Mouse (Mus musculus) adrenal gland, postnatal 36 days (tissue): ENCODE measurements around the gene Kcnip4. TPM values are rescaled to one million over a fixed set of nuclear protein-coding genes. Genes with fewer than 3 reads are reported as not detected.
A peak's percentile ranks its signal among the peaks of the same experiment; 100 is the strongest.

ENCODE experiments used
- DNase-seq, 2 experiments: peaks; one replicate each; pipeline ENCODE4 v3.0.0; 2021; ENCODE audit warnings: mixed read lengths in 1 of 2
- long read RNA-seq, 2 experiments: library from polyadenylated mRNA; stranded (forward); transcript quantifications; one replicate each; pipeline ENCODE4 v2.0.0; 2021; ENCODE audit warnings: borderline sequencing depth in 2 of 2
- total RNA-seq, 2 experiments: library from RNA; stranded (reverse); gene quantifications; 2 replicates each; pipeline ENCODE4 v1.2.3; 2021

Gene Kcnip4
- 1 to 10 TPM; 2.1 to 2.2 TPM for total RNA-seq
- long read RNA-seq, experiment 1, partial matches to known transcripts = 6 of 8 reads
- long read RNA-seq, experiment 1, other reads (novel, unspliced or antisense) = 2 of 8 reads
- long read RNA-seq, experiment 2, partial matches to known transcripts = 1 of 2 reads
- long read RNA-seq, experiment 2, other reads (novel, unspliced or antisense) = 1 of 2 reads

DNA sequence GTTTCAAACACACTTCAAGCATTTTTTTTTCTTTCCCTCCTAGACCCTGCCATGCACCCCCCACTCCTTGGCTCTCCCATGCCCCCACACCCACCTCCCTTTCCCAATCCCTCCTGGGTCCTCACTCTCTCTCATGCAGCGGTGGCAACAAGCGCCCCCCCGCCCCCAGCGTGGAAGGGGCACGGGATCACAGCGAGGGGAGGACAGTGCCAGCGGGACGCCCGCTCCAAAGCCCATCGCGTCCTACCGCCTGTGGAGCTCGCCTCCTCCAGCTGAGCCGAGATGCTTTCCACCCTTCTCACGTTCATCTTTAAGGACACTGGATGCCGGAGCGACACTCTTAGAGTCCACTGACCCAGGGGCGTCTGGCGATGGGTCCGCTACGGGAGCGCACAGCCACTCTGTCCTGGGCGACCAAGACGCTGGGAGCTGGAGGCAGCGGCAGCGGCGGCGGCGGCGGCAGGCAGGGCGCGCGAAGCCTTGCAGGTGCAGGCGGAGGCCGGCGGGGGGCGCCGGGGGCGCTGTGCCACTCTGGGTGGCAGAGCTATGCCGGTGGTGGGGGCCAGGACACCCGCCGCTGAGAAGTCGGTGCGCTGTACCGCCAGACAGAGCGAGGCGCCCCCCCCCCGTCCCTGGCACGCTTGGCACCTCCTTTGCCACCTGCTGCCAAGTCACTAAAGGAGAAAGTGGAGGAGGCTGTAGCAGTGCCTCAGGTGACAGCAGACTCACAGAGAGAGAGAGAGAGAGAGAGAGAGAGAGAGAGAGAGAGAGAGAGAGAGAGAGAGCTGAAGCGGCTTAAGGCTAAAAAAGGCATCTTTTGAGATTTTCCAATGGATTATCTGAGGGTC, at the start of gene Kcnip4:
Kcnip4 (minus strand) TSS at position 514 of the 848 bp plus-strand sequence.
- peak; percentile 32 to 71 for DNase-seq

DNA sequence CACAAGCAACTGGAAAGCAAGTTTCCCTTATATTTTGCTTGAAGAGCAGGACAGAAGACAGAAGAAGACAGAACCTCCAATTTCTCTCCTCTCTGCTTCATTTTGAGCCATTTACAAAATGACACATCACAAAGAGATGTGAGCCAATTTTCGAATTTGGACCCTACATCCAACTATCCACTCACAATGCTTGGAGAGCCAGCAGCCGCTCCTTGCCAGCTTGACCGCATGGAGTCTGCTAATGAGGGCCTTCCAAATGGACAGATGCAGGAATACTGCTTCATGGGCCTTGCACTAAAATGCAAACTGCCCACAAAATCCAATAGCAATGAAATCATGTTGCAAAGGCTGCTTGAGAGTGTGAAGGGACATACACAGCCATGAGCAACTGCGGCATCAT, 47.2 kb upstream of the Kcnip4 start:
- DNase-seq = no peak

DNA sequence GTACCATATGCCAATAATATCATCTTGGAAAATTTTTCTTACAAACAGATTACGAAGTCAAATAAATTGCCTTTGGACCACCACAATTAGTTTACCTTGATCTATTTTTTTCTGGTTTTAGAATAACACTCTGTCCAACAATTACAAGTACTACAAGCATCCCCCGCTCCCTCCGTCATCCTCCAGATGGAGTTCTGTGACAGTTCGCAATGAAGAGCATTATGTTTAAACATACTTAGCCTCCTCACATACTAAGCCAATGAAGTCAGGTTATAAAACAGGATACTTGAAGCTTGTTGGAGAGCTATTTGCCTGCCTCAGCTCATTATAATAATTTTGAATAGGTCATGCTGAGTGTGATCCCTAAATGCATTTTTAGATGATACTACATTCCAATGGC, 39.0 kb upstream of the Kcnip4 start:
- no peak for DNase-seq

DNA sequence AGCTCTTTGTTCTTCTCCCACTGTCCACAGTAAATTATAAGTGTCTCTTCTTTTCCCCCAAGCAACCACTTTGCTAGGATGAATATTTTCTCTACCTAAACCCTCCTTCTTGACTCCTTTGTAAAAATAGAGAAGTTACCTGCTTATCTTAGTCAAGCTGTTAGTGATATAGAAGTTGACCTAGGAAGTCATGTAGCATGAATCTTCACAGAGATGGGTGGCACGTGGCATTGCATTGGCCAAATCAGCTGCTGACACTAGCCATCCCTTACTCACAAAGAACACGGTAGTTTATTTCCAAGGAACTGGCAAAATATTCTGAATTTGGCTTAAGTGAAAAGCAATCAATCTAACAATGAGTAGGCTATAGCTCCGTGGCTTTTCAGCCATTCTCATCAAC, 32.7 kb upstream of the Kcnip4 start:
- no peak for DNase-seq

DNA sequence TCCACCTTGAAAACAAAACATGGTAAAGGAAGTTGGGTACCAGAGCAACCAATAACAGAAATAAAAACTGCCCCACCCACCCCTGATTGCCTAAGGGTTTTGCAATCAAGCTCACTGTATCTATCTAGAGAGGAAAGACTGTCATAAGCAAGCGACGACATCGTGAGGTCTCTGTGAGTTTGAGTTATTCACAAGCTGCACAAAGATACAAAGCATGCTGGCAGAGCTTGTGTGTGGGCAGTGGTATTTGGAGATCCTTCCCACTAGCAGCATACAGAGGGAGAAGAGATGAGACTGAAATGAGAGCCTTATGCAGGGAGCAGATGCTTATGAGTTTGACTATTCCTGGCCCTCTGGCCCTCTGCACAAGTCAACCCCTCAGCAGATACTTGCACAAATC, 23.2 kb upstream of the Kcnip4 start:
- DNase-seq = no peak

DNA sequence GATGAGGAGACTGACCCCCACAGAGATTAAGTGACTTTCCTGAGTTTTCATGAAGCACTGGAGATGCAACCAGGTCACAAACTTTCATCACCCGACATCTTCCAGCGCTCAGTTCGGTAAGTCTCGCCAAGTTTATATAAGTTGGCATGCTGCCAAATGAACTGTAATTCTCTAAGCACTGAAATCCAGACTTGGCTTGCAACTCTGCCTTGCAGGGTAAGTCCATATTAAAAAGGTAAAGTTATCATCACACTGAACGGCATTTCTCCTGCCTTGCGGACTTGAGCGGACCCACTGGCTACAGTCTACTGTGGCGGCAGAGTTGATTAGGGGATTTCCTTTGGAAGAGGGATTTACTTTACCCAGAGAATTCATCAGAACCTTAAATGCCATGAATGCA, 4.7 kb upstream of the Kcnip4 start:
- no peak for DNase-seq

DNA sequence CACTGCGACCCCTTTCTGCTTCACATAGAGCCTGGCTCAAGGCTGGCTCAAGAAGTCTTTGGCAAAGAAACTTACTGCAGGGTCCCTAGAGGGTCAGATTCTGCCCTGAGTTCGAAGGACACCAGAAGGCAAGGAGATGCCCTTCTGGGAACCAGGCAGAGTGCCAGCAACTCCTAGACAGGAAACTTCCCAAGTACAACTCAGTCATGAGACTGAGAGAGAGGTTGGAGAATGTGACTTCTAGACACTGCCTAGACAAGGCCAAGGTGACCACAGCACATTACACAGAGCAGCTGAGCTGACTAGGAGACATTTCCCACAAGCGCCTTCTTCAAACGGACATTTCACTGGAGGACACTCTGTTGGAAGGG, 520 bp upstream of the Kcnip4 start:
- no peak for DNase-seq

DNA sequence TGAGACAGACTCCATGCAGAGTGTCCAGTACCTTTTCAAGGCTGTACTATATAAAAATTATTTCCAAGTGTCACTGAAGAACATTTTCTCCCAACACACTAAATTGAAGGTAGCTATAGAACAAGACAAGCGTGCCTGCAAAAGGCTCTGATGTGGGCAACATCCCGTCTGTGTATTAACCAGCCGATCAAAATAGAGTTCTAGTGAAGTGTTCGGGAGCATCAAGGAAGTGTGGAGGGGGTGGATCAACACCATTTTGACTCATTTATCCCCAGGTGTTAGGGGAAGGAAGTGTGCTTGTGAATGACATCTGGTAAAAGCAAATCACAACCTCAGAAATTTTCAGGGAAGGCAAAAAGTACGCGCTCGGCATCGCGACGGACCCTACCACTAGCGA, 712 bp downstream of the Kcnip4 start:
- no peak for DNase-seq

DNA sequence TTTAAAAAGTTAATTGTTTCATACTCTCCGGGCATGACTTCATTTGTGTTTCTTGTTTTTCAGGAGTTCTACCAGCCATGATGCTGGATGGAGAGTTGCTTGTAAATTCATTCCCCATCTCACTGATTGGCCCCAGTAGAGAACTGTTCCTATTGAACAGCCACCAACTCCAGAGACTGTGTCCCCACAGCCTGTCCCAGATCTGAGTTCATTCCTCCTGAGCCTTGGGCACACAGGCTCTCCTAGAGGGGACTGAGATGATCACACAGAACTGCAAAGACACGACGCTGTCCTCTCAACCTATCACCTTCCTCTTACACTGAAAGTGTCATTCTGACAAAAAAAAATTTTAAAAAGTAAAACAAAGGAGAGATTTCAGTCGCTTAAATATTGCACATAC, 1.7 kb downstream of the Kcnip4 start:
- no peak for DNase-seq

DNA sequence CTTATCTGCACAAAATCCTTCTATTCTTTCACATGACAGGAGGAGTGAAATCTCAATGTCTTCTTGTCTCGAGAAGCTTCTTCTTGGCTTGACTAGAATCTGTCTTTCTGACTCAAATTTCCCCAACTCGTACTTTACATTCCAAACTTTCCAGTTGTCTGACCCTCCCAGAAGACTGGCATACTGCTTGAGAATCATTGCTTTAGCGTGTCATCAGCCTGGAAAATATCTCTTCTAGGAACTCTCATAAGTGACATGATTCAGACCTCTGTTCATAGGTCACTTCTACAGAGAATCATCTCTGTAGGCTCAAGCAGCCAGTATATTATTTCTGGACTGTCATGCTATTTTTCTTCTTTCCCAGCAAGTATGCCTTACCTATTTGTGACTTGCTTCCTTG, 26.0 kb downstream of the Kcnip4 start:
- DNase-seq = no peak

DNA sequence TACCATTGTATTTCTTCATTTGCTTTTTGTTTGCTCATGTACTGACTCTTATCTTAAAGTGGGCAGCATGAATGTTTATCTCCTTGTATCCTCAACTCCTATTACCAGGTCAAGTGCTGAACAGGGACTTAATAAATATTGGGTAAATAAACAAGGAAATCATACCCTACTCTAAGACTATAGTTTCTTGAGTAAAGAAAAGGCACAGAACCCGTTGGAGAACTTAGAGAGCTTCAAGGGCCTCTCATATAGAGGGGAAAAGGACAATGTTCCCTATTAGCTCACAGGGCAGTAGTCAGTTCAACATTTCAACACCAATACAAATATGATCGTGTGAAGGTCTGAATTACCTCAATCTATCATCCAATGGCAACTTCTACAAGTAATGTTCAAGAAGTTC, 37.4 kb downstream of the Kcnip4 start:
- no peak for DNase-seq

DNA sequence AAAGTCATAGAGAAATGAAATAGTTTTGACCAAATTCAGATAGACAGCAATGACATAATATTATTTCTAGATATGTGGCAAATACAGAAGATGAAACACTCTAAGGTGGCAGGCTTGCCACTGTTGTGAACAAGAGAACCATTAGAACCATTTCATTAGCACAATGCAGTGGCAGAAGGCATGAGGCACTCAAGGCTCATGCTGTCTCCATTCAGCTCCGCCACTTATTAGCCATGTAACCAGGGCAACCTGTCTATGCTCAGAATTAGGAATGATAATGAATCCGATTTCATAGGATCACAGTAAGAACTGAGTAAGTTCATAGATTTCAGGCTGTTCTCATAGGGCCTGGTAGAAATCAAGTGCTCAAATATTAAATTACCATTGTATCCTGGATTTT, 54.0 kb downstream of the Kcnip4 start:
- no peak for DNase-seq

DNA sequence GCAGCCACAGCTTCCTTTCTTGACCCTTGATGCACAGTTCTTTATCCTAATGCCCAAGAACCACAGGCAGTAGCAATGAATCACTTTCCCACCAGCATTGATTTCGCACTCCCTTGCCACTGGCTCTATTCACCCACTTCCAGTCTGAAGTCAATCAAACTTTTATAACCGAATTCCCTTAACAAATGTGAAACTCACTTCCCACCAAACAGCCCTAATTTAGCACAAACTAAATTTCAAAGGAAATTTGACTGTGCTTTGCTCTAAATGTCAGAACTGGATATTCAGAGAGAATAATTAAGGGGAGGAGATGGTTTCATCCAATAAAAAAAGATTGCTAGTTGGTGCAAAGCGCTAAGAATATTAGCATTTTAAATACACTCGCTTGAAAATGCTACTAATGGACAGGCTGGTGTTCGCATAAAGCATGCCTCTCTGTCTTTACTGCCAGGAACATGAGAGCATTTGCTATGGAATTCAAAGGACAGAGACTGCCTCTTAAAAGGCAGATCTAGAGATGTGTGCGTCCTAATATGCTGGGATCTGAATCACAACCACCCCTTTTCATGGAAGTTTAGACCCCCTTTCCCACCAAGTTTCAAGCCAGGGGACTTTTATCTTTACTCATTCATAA, 63.9 kb downstream of the Kcnip4 start:
- DNase-seq = no peak

DNA sequence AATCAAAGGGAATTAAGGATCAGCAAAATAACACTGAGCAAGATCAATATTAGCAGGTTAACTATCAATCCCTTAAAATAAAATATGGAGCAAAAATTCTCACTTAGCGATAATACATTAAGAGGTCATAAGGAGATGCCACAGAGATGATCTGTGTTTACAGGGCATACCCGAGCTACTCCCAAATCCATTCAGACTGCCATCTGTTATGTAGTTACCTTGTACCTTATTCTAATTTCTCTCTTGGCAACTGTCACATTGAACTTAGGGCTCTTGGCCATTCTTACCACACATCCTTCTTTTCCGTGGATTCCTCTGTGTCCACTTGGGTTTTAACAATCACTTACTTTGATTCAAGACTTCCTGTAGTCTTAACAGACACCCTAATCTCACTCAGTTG, 71.6 kb downstream of the Kcnip4 start:
- DNase-seq = no peak

DNA sequence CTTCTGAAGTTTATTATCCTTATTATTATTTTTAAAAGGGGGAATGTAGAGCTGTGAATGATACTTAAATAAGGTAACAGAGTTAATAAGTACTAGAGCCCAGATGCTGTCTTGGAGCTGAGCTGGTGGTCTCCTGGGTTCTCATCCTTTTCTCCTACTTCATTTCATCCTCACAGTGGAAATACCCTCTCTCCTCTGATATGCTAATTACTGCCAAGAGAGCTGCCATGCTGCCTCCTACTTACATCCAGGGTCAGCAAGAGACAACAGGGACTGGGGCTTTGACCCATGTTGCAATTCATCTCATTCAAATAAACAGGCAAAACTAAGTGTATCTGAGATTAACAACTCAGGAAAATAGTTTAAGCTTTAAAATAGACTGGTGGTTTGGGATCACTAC, 73.4 kb downstream of the Kcnip4 start:
- no peak for DNase-seq

DNA sequence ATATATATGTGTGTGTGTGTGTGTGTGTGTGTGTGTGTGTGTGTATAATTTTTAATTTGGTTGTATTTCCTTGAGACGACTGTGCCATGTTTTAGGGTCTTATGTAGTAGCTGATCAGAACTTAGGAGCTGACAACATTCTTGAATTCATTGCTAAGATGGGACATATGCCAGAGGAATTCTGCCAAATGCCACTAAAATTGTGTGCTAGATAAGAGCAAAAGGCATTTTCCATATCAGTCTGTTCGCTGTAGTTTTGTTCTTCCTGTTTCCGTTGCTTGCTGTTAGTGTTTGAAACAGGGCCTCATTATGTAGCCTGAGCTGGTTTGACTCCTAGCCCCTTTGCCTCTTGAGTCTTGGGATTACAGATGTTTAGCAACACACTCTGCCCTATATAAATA, 73.8 kb downstream of the Kcnip4 start:
- DNase-seq = no peak

DNA sequence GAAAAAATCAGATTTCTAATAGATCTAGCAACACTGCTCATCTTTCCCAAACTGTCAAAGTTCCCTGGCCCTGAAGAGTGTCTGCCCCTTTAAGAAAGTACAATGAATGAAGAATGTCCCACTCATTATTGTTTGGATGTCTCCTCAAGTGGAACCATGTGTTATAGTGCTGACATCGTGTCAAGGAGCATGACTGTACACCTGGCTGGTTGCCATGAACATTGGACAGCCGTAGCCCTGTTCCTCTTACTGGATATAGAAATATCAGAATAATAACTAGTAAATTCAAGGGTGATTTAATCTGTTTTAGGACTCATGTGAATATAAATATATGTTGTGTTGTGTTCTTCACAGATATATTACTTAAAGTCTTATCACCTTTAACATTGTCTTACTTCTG, 87.5 kb downstream of the Kcnip4 start:
- peak; percentile 1 to 41 for DNase-seq

DNA sequence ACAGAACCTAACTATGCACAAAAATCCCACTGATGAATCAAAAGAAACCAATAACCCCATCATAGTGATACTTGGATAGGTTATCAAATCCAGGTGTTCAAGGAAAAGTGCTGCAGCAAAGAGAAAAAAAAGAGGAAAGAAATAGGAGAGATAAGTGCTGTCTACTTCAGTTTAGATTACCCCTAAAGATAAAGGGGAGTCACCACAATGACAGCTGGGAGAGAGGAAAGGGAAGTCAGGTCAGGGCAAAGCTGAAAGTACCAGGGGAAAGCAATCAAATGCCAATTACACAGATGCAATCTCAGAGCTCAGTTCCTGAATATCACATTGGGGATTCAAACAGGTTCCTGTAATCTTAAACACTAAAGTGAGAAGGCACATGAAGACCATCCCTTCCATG, 97.0 kb downstream of the Kcnip4 start:
- DNase-seq = no peak

DNA sequence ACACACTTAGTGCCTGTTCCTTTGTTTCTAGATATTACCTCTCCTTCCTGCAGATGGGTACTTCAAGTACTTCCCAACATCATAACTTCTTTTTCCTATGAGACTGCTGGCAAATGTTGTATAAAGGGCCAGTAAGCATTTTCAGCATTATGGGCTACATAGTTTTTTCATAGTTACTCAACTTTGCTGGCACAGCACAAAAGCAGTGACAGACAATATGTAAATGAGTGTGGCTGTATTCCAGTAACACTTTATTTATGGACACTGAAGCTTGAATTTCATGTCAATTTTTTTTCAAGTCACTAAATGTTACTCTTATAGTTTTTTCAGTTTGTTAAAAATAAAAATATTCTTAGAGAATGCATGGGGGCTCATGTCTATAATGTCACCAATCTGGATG, 105.0 kb downstream of the Kcnip4 start:
- DNase-seq = no peak

DNA sequence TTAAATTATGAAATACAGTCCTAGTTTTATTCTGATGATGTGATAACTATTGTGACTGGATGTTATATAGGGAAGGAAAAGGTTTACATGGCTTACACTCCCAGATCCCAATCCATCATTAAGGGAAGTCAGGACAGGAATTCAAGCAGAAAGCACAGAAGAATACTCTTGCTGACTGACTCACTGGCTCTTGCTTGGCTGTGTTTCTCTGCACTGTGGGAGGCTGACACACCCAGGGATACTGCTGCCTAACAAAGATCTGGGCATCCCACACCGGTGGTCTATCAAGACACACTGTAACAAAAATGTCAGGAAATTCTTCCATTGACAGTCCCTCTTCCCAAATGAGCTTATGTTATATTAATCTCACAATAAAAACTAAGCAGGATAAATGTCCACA, 116.4 kb downstream of the Kcnip4 start:
- no peak for DNase-seq

DNA sequence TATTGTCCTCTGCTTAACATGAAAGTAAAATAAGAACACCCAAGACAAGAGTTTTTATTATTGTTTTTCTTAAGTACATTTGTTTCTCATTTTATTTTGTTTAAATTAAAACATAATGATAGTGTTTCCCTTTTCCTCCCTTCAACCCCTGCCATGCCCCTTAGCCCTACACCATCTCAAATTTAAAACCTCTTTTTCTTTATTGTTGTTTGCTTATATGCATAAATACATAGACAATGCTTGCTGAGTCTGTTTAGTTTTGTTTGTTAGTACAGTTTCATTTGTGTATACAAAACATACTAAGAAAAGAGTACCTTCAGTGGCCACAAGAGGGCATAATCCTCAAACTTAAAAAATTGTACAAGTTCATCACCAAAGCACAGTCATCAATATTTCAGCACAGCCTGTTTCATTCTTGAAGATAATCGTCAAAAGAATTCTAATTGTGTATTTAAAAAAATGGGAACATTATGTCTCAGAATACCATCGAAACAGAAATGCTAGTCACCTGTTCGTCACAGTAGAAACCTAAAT, 154.1 kb downstream of the Kcnip4 start:
- DNase-seq = peak in 1 of 2 experiments; percentile 9

DNA sequence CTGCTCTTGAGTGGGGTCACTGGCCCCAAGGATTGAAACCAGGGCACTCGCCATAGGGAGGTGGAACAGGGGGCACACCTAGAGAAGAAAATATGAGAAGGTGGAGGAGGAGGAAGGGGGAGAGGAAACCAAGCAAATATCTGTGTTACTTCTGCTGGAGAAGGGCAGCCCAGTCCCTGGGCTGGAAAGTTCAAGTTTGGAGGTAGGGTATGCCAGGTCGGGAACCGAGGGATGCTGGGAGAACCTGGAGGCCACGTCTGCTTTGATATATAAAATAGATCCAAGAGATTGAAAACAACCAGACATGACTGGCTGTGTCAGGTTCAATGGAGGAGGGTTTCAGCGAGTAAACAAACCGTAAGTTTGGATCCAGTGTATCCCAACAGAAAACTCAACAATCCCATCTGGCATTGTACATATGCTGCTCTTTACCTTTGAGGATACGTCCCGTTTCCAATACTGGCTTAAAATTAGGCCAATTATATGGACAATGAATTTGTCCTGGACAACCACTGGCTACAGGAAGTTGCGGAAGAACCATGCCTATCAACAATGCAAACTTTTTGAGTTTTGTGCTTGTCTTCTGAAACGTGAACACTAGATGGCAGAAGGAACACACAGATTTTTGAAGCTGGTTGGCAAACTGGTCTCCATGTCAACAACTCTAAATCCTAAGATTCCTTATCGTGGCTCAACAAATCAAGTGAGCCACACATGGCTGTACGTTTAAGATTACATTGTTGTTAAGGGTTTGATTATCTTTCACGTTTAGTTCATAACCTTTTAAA, 155.9 kb downstream of the Kcnip4 start:
- peak in 1 of 2 experiments; percentile 2 for DNase-seq

DNA sequence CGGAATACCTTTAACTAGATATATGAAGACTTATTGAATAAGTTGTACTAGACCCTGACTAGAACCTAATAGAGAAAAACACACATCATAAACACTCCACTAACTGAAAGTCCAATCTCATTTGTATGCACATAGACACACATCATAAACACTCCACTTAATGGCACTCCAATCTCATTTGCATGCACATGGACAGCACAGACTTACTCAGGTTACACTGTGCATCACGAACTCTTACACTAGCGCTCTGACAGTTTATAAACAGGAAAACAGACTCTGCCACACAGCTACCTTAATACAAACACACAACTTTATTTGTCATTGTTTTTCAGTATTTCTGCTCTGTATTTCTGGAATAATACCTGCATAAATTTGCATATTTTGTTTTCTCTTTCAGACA, 168.3 kb downstream of the Kcnip4 start:
- no peak for DNase-seq
